Mouse (Mus musculus) olfactory bulb, adult 2 months (tissue): ENCODE measurements around the gene 2900026A02Rik.

Experiments
- CTCF ChIP-seq: fragments of 200-500 bp; IDR thresholded peaks from 2 replicates; pipeline ENCODE4 v1.5.1; 2012; ENCODE audit warnings: low read depth, mild to moderate bottlenecking, low read length, moderate library complexity; ENCODE audit not compliant: insufficient read depth
- POLR2A ChIP-seq: fragments of 200-500 bp; IDR thresholded peaks from 2 replicates; pipeline ENCODE4 v1.6.1; 2012; ENCODE audit warnings: mild to moderate bottlenecking, low read depth, low read length, moderate library complexity; ENCODE audit not compliant: insufficient read depth

DNA sequence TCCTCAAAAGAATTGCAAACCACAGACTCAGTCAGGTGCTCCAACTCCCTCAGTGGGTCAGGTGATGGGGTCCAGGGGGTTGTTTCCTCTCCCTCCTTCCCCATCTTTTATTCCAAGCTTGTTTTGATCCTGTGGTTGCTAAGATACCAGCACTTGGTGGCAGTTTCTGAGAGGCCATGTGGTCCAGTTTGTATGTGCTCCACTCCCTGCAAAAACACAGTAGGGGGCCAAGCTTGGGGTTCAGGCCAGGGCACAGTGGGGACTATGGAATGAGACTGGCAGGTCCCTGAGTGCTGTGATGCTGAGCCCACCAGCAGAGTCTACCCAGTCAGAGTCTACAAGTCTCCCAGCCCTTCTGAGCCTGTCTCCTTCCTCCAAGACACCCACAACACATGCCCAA, 171.2 kb downstream of the 2900026A02Rik start:
- TF ChIP-seq CTCF (no peak), POLR2A (no peak)
